Mouse (Mus musculus) ES-E14 (cell line): ENCODE data around the gene Plvap.

Experiments
- MAFK ChIP-seq: IDR thresholded peaks from 2 replicates; pipeline ENCODE4 v1.6.1; 2014; ENCODE audit warnings: mild to moderate bottlenecking, low read depth, low read length, inconsistent platforms; ENCODE audit not compliant: insufficient read depth
- ZNF384 ChIP-seq: IDR thresholded peaks from 2 replicates; pipeline ENCODE4 v1.6.1; 2012; ENCODE audit warnings: low read depth, low read length, inconsistent platforms

DNA sequence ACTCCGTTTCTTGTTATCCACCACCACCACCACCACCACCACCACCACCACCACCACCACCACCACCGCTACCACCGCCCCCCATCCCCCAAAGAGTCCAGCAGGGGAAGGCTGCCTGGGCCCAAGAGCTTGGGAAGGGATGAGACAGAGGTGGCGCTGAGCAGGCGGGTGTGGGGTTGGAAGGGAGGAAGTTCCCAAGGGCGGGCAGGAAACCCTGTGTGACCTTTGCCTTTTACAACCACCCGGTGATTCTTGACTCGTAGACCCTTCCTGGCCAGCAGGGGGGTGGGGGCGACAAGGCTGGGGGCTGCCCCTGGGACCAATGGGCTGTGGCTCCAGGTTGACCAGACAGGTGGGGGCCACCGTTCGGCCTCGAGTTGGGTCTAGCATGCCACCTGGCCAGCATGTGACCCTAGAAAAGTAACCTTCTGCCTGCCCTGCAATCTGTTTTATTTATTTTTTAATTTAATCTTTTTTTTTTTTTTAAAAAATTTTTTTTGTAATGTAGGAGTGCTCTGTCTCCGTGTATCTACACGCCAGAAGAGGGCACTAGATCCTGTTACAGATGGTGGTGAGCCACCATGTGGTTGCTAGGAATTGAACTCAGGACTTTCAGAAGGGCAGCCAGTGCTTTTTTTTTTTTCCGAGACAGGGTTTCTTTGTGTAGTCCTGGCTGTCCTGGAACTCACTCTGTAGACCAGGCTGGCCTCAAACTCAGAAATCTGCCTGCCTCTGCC lies 1.6 kb upstream of the Plvap start:
- no peak for TF ChIP-seq MAFK
- no peak for TF ChIP-seq ZNF384
